Mouse (Mus musculus) lung, adult 2 months (tissue): ENCODE data around the gene Adam12.

ENCODE experiments used
- CTCF ChIP-seq: fragments of 200-500 bp; IDR thresholded peaks from 2 replicates; pipeline ENCODE4 v1.5.1; 2011; ENCODE audit warnings: mild to moderate bottlenecking, low read length, control low read depth; ENCODE audit not compliant: insufficient read depth
- POLR2A ChIP-seq: fragments of 200-500 bp; IDR thresholded peaks from 2 replicates; pipeline ENCODE4 v1.6.1; 2011; ENCODE audit warnings: low read depth, mild to moderate bottlenecking, control low read depth, low read length, borderline replicate concordance; ENCODE audit errors: extremely low read depth

DNA sequence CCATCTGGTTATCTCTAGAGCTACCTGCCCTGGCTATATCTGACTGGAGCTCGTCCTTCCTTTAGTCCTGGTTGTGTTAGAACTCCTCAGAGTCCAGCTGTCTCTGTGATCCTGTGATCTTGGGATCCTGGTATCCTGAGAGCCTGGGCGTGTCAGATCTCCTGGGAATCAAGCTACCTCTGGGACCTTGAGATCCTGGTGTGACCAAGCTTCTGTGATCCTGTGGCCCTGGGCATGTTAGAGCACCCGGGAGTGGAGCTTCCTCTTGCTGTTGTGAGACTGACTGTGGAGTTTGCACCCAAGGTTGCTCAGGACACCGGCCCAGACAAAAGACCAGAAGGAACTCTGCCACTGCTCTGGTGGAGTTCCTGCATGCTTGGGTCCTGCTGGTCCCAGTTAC, 332.6 kb downstream of the Adam12 start:
- TF ChIP-seq CTCF (no peak), POLR2A (no peak)
